ENCODE assay signal across 12 mouse cellular contexts in the genomic region with DNA sequence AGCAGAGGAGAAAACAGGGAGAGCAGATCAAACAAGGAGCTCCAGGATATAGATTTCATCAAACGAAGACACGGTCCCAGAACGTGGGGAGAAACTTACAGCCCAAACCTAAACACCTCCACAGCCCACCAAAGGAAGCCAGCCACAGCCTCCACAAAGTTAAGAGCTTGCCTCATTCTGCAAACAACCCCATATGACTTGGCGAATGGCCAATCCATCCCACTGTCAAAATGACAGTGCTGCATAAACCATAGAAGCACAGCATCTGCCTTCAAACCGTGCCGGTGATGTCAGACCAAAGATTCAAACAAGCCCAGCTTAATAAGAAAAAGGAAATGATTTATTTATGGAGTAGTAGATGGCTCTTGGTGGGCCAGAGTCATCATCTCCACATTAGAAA. TPM values are rescaled to one million over a fixed set of nuclear protein-coding genes. Genes with fewer than 3 reads are reported as not detected.
DNase-seq lines count a peak whose midpoint lies in the region; TF ChIP-seq lines count a peak whose summit lies in the region.
"Had no signal": no experiment of that assay in that cellular context is flagged by ENCODE, and none has a peak within 500 bp of the region (broad histone marks: within the 10 kb centered on the region; RNA-seq: fewer than 3 reads in every experiment).

No protein-coding gene starts in this region.

- TF ChIP-seq CTCF in lung, adult 2 months (IDR thresholded peaks at IDR 0.05; ENCODE audit: insufficient read depth, low read length): no peak

- intact Hi-C loops in gastrocnemius, postnatal 14 days (cut with DNase I; ENCODE audit: low total_unique reads): no loop called here

- peak; percentile 5 for DNase-seq in gastrocnemius, postnatal 14 days
- no peak for DNase-seq in gastrocnemius, postnatal 25 days
- peak; percentile 18 for DNase-seq in lung, postnatal 10 days
- no peak for DNase-seq in lung, adult 2 months
- peak; percentile 11 to 66 for DNase-seq in layer of hippocampus, postnatal 14 days (ENCODE audit: low spot score in 2 of 2)
- DNase-seq in right cerebral cortex, postnatal 25 days: peak; percentile 20
- no peak for DNase-seq in spleen, postnatal 14 days (ENCODE audit: low spot score in 2 of 2)
- DNase-seq: heart, postnatal 36 days; kidney, adult 11 months; lung, postnatal 36 days had no signal

- H3K4me1 ChIP-seq in lung, adult 2 months (ENCODE audit: control insufficient read depth, insufficient read depth, low read length): no peaks in the 10 kb centered on the region

- WGBS in lung, adult 2 months: 41% methylated on average over 6 of the region's 6 CpGs

- no peak overlapping the region for H3K4me3 ChIP-seq in lung, adult 2 months (replicated peaks; ENCODE audit: extremely low read depth, low read depth, low read length)
- H3K4me3 ChIP-seq: limb, embryonic 12.5 days; myocyte had no signal

- TF ChIP-seq POLR2A in lung, adult 2 months (IDR thresholded peaks at IDR 0.05; ENCODE audit: borderline replicate concordance, extremely low read depth, low read depth, low read length): no peak

RNA-seq across cellular contexts. Expression of a gene that starts 7.4 kb away (rescaled TPM):
- total RNA-seq in gastrocnemius, postnatal 14 days (2021): 10 to 100 TPM; 11.8 to 12.3 TPM
- total RNA-seq in gastrocnemius, postnatal 25 days (2021): 1 to 10 TPM; 5.8 to 9.0 TPM
- 2.5 and 4.1 TPM in 2 replicates for polyA plus RNA-seq in lung, adult 2 months (2012; rRNA removed)
- total RNA-seq in layer of hippocampus, postnatal 14 days (2021): 10 to 100 TPM; 27.6 to 31.4 TPM

Comparison
In these comparisons a context has a peak if more than half of its experiments do, and no peak if none do; other contexts are left out.
1. DNase-seq: peak in gastrocnemius, postnatal 14 days (single experiment), lung, postnatal 10 days (single experiment), layer of hippocampus, postnatal 14 days (2 of 2) and right cerebral cortex, postnatal 25 days (single experiment); none in gastrocnemius, postnatal 25 days (single experiment), lung, adult 2 months (single experiment) and spleen, postnatal 14 days (0 of 2).